Mouse (Mus musculus) 3134 (cell line): Measurements from ENCODE around the gene Ccni.

ENCODE experiments used
- DNase-seq: peaks from one replicate; pipeline ENCODE4 v3.0.0-alpha.2; 2011; ENCODE audit warnings: low spot score; ENCODE audit not compliant: insufficient read length; ENCODE audit errors: extremely low read depth

The Ccni gene

DNA sequence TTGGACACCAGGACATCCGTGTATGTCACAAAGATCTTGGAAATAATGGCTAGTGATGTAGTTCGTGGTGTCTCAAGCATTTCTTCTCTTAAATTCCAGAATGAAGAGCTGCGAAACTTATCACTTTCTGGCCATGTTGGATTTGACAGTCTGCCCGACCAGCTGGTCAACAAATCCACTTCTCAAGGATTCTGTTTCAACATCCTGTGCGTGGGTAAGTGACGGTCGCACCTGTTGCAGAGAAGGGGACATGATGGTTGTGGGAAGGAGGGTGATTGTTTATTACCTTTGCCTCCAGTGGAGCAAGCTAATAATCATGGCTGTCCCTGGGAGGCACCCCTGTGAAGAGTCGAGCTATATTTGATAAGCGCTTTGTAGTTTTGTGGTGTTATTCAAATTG, 66.9 kb downstream of the Ccni start:
- DNase-seq: no peak

DNA sequence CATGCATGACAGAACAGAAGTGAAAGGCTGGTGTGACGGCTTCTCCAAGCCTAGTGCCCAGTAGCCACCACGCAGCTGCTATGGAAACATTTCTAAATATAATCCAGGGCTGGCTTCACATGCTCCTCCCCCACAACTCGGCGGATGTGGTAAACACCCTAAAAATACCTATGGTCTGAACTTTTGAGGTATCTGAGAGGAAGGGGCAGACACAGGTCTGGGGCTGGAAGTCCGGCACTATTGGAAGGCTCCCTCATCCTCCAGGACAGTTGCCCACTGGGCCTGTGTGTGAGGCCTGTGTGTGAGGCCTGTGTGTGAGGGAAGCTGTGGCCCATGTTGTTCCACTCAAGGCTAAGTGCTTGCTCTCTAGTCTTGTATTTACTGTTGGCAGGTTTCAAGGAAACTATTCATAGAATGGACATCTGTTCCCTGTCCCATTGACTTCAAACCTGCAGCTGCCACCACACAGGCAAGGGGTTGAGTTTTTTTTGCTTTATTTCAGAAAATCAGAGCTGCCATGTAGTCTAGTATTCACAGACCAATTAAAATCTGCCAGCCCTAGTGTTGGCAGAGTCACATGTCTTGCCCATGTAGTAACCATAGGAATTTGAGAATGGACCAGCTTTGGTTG, 69.2 kb downstream of the Ccni start:
- no peak for DNase-seq

DNA sequence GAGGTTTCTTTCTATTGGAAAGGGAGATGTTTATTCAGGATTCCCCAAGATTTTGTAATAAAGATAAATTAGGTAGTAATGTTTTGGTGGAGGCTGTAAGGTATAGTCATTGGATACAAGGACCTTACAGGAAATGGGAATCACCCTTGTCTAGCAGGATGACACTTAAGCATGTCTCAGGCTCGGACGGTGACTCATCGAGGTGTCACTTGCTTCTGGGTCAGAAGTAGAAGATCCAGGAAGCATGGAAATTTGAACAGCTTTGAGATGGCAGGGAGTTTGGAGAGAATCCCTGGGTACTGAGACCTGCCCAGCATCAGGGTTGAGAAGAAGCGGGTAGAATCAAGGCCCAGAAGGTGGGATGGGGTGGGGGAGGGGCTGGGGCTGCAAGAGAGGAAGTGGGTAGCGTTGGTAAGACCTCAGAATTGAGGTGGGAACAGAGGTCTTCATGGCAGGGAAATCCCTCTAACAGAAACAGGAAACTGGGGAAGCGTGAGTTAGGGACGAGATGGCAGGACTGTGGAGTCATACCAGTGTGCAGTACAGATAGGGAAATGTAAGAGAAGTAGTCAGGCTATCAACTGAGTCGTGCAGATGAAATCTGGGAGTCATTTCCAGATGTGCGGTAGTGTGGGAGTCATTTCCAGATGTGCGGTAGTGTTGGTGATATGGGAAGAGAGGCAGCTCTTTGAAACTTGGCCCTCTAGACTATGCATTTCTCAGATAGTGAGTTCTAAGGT, 70.8 kb downstream of the Ccni start:
- DNase-seq: no peak

DNA sequence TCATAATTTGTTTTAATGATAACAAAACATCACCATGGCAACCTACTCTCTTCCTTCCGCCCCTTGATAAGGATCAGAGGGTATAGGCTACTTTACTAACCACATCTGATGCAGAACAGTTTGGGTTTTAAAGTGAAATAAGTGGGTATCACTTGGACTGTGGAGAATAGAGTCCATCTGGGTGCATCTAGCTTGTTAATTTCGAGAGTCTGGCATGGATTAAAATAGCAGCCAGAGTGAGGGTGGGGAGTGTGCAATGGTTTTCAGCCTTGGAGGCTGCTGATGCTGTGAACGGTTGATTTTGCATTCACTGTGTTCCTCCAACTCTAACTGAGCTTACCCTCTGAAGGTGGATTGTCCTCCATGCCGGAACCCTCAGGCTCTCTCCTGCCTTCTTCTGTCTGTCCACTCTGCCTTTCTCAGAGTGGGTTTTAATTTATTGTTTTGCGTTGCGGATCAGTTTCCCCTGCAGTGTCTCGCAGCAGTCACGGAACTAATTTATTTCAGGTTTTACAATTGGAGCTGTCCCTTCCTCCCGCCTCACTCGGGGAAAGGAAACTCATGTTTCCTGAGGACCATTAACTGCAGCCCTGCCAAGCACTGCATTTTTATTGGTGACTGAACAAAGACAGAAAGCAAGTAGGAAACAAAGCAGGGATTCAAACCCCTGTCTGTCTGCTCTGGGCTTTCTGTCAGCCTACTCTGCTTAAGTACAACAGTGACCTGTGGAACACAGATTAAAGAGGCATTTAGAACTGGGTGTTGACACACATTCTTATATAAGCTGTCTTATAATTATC, 72.7 kb downstream of the Ccni start:
- DNase-seq: no peak
